Mouse (Mus musculus) embryonic facial prominence, embryonic 13.5 days (tissue): ENCODE results near the gene Tfap2a. TPM values are rescaled to one million over a fixed set of nuclear protein-coding genes. Genes with fewer than 3 reads are reported as not detected.

ENCODE experiments used
- ATAC-seq: fragments of 200-750 bp; cut with Nextera tagmentation; 2 replicates; pipeline ENCODE4 v1.8.0; 2017; ENCODE audit warnings: low read depth; ENCODE audit not compliant: insufficient number of reproducible peaks, insufficient read depth, low FRiP score, low TSS enrichment
- H3K27ac ChIP-seq: fragments of 300-500 bp; sonication (generic); 2 replicates; pipeline ENCODE4 v1.5.1; 2015; ENCODE audit warnings: moderate library complexity, mild to moderate bottlenecking, inconsistent platforms
- H3K27me3 ChIP-seq: fragments of 300-500 bp; sonication (generic); 2 replicates; pipeline ENCODE4 v1.6.1; 2015; ENCODE audit warnings: mild to moderate bottlenecking, inconsistent platforms
- H3K36me3 ChIP-seq: fragments of 300-500 bp; sonication (generic); 2 replicates; pipeline ENCODE4 v1.6.1; 2015; ENCODE audit warnings: mild to moderate bottlenecking, inconsistent platforms
- H3K4me1 ChIP-seq: fragments of 300-500 bp; sonication (generic); 2 replicates; pipeline ENCODE4 v1.6.1; 2015; ENCODE audit warnings: inconsistent platforms
- H3K4me2 ChIP-seq: fragments of 300-500 bp; sonication (generic); 2 replicates; pipeline ENCODE4 v1.6.1; 2015; ENCODE audit warnings: moderate library complexity, mild to moderate bottlenecking, inconsistent platforms
- H3K4me3 ChIP-seq: fragments of 300-500 bp; sonication (generic); 2 replicates; pipeline ENCODE4 v1.5.1; 2015; ENCODE audit warnings: mild to moderate bottlenecking, inconsistent platforms
- H3K9ac ChIP-seq: fragments of 300-500 bp; sonication (generic); 2 replicates; pipeline ENCODE4 v1.6.1; 2015; ENCODE audit warnings: mild to moderate bottlenecking, inconsistent platforms
- H3K9me3 ChIP-seq: fragments of 300-500 bp; sonication (generic); 2 replicates; pipeline ENCODE4 v1.6.1; 2016; ENCODE audit warnings: inconsistent platforms
- WGBS: fragments of 180-500 bp; shearing (Covaris S2); methylation state at CpG from one replicate; pipeline ENCODE4 v1.1.7; 2015; ENCODE audit warnings: mixed read lengths; 5-methylcytosine and 5-hydroxymethylcytosine counted together
- polyA plus RNA-seq: library from polyadenylated mRNA; unstranded; fragments of >200 nt; fragmentation: Nextera tagmentation; extraction: Ambion mirVana; gene quantifications from 2 replicates; pipeline ENCODE4 v1.2.1, GENCODE M21; 2015

The Tfap2a gene
- polyA plus RNA-seq = 17.5 and 20.5 TPM in 2 replicates

DNA sequence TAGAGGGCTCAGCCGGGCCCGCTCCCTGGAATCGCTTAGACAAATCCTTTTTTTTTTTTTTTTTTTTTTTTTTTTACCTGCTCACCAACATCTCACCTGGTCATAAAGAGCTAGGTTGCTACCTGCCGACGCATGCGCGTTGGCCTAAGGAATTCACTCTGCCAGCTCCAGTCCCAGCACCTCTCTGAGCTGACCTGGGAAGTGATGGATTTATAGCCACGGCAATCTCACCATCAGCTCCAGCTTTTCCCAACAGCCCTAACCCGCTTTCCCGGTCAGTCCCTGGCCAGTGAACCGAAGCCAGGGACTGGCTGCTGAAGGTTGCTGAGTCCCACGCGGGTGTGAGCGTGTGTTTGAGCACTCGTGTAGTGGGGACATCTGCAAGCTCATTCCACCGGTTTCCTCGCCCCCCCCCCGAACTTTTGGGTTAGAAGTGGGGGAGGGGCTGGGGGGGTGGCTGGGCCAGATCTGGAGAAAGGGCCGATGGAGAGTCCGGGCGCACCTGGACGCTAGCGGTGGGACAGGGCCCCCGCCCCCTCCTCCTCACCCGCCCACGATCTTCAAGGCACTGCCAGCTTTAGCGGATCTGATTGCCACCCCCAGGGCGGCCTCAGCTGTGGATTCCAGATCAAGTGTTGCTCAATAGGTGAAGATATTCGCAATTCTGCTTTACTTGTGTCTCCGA, at the start of gene Tfap2a:
TSS of gene Tfap2a (minus strand) at position 181 of the 685 bp plus-strand sequence.
- peak within 1 kb of the TSS; percentile 35 for H3K27ac ChIP-seq
- H3K9me3 ChIP-seq = no peaks in the 10 kb centered on the region
- peaks cover 44% of the 10 kb centered on the region for H3K4me1 ChIP-seq
- no peaks in the 10 kb centered on the region for H3K36me3 ChIP-seq
- WGBS = under 1% methylated on average over 30 of the region's 30 CpGs
- no peak for ATAC-seq
- H3K4me2 ChIP-seq = peak within 1 kb of the TSS; percentile 67
- peak within 1 kb of the TSS; percentile 54 for H3K9ac ChIP-seq
- H3K27me3 ChIP-seq = peaks cover 98% of the 10 kb centered on the region
- peak within 1 kb of the TSS; percentile 40 for H3K4me3 ChIP-seq

DNA sequence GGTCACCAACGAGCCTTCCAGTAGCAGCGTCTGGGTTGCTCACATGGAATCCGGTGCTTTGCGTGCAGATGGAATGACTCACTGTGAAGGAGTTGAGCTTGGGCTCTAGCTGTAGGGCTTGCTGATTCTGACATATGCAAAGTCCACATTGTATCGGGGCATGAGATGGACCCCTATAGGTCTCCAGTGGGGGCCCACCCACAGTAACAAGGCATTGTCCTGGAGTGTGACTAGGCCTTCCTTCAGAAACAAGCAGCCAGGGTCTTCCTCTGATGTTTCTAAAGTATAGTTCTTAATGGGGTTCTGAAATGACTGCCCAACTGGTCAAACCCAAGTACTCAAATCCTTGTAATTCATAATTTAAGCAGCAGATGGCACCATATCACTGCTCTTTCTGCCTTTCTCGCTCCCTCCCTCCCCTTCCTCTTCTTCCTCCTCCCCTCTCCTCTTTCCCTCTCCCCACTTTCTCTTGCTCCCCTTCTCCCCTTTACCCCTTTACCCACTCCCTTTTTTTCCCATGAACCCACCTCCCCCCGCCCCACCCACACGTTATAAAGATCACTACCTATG, 46.1 kb upstream of the Tfap2a start:
- no peak overlapping the region for H3K4me2 ChIP-seq
- ATAC-seq = no peak
- no peaks in the 10 kb centered on the region for H3K9me3 ChIP-seq
- no peaks in the 10 kb centered on the region for H3K4me1 ChIP-seq
- H3K4me3 ChIP-seq = no peak overlapping the region
- H3K27me3 ChIP-seq = no peaks in the 10 kb centered on the region
- H3K36me3 ChIP-seq = no peaks in the 10 kb centered on the region
- no peak overlapping the region for H3K9ac ChIP-seq
- no peak overlapping the region for H3K27ac ChIP-seq
- WGBS = 47% methylated on average over 8 of the region's 8 CpGs

DNA sequence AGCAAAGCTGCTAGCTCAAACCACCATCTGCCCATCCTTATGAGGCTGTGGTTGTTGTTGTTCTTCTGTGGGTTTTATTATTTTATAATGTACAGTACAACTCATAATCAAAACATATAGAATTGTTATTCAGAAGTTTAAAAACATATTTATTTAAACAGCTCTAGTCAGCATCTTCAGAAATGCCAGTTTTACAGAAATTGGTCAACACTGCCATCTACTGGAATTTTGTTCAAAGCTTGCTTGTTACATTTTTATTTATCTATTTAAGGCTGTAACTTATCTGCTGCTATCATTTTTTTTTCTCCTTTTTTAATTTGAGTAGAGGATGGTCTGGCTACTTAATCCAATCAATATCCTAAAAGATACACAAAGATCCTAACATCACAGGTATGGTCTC, 19.8 kb upstream of the Tfap2a start:
- no peak for ATAC-seq
- Histone ChIP-seq H3K4me1 (no peaks in the 10 kb centered on the region), H3K27ac (no peak overlapping the region), H3K9ac (no peak overlapping the region), H3K36me3 (no peaks in the 10 kb centered on the region), H3K9me3 (no peaks in the 10 kb centered on the region), H3K27me3 (no peaks in the 10 kb centered on the region), H3K4me3 (no peak overlapping the region), H3K4me2 (no peak overlapping the region)

DNA sequence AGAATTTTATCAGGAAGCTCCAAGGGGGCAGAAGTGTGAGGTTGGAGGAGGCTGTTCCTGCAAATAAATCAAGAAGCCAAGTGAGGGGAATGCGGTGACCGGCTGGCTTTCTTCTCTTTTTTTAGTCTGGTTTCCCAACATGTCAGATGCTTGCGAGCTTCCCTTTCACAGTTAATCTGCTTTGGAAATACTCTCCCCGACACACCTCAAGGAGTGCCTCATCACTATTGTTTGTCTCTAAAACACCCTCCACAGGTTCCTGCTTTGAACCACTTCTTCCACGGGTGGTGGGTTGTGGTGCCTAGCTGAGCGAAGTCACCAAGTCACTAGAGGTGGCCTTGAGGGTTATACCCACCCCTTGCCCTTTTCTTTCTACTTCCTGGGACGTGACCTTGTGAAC, 18.2 kb upstream of the Tfap2a start:
- H3K4me2 ChIP-seq = no peak overlapping the region
- 67% methylated on average over 7 of the region's 7 CpGs for WGBS
- no peaks in the 10 kb centered on the region for H3K4me1 ChIP-seq
- no peak overlapping the region; the same call in 1 of the 2 replicates for H3K27ac ChIP-seq
- no peaks in the 10 kb centered on the region for H3K9me3 ChIP-seq
- H3K27me3 ChIP-seq = no peaks in the 10 kb centered on the region
- H3K9ac ChIP-seq = no peak overlapping the region
- H3K36me3 ChIP-seq = no peaks in the 10 kb centered on the region
- no peak for ATAC-seq
- no peak overlapping the region for H3K4me3 ChIP-seq

DNA sequence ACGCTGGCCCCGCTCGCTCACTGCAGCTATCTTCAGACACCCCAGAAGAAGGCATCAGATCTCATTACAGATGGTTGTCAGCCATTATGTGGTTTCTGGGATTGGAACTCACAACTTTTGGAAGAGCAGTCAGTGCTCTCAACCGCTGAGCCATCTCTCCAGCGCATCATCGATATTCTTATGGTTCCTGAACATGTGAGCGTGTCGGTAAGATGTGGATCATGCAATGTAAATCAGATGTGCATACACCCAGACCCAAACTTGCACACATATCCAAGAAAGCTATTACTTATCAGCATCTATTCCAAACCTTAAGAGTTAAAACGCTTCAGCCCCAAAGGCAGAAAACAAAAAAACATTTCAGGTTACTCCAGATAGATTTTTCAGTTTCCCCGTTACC, 15.9 kb upstream of the Tfap2a start:
- 92% methylated on average over 10 of the region's 10 CpGs for WGBS
- ATAC-seq = no peak
- H3K4me3 ChIP-seq = no peak overlapping the region

DNA sequence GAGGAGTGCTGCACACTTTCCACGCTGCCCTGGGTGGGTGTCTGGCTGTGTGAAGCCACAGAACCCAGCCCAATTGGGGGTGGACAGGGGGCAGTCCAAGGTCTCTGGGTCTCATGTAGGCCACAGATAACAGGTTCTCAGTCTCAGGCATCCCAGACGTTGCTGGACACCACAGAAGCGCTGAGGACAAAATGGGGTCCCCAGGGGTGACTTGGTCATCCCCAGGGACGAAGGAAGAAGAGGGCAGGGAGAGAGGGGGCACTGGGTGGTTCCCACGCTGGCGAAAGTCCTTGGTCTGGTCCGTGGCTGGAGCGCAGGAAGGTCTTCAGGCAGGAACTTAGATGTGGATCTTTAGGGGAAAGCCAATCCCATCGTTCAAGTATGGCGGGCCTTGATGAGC, 13.7 kb upstream of the Tfap2a start:
- ATAC-seq = no peak
- Histone ChIP-seq H3K27me3 (peaks cover 8% of the 10 kb centered on the region), H3K4me3 (no peak overlapping the region), H3K9me3 (no peaks in the 10 kb centered on the region), H3K9ac (no peak overlapping the region), H3K27ac (no peak overlapping the region), H3K4me2 (no peak overlapping the region), H3K36me3 (no peaks in the 10 kb centered on the region), H3K4me1 (no peaks in the 10 kb centered on the region)
- WGBS = 86% methylated on average over 10 of the region's 10 CpGs

More for the DNA sequence above, 15.9 kb upstream of the Tfap2a start:
- peaks cover 8% of the 10 kb centered on the region; the same call in 1 of the 2 replicates for H3K27me3 ChIP-seq
- H3K9me3 ChIP-seq = no peaks in the 10 kb centered on the region
- H3K9ac ChIP-seq = no peak overlapping the region
- H3K4me2 ChIP-seq = no peak overlapping the region
- no peak overlapping the region for H3K27ac ChIP-seq
- H3K36me3 ChIP-seq = no peaks in the 10 kb centered on the region
- no peaks in the 10 kb centered on the region for H3K4me1 ChIP-seq

DNA sequence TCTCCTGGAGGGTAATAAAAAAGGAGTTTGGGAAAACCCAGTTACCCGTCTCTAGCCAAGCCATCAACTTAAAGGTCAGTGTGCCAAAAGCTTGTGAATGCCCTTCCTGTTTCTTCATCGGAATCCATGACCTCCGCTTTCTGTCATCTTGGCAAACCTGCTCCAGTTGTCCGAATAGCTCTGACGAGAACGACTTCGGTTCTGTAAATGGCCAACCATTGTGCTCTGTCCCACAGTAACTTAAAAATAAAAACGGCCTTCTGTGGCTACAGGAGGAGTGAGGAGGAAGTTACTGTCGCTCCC, 11.4 kb upstream of the Tfap2a start:
- Histone ChIP-seq H3K4me1 (peaks cover 5% of the 10 kb centered on the region), H3K4me3 (peak overlapping the region; percentile 21), H3K9ac (no peak overlapping the region), H3K27ac (no peak overlapping the region), H3K36me3 (no peaks in the 10 kb centered on the region), H3K27me3 (peaks cover 28% of the 10 kb centered on the region), H3K9me3 (peaks cover 6% of the 10 kb centered on the region; the same call in 1 of the 2 replicates), H3K4me2 (peak overlapping the region; percentile 54)
- no peak for ATAC-seq
- 55% methylated on average over 9 of the region's 9 CpGs for WGBS

DNA sequence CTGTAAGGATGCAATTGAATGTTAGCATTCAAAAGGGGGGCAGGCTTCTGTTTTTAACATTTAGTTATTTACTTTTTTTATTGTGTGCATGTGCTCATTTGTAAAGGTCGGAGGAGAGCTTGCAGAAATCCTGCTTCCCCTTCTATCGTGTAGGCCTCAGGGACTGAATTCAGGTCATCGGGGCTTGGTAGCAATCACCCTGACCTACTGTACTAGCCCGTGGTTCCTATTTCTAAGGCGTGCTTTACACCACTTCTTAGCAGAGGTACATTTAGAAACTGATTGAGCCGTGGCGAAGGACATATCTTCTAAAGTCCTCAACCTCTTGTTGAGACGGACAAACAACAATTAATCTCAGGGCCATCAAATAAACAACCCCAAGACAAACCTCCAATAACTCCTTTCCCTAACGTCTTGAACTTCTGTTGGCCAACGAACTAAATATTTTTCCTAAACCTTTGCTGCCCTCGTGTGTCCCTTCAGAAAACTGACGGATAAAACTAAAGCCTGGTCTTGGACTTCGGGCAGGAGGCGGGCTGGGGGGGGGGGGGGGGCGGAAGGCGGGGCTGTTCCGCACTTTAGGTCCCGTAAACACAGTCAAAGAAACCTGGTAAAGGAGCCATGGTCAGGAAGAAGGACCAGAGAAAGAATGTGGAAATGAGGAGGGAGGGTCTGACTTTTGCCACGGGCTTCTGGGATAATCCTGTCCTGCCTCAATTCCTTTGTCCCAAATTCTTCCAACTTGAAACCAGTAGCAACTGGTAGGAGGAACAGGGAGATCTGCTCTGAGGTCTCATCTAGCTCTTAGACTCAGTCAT, 10.8 kb upstream of the Tfap2a start:
- no peak overlapping the region for H3K27ac ChIP-seq
- no peaks in the 10 kb centered on the region for H3K36me3 ChIP-seq
- H3K4me3 ChIP-seq = peak overlapping the region; percentile 21
- H3K9ac ChIP-seq = no peak overlapping the region
- peak overlapping the region; percentile 54 for H3K4me2 ChIP-seq
- peaks cover 34% of the 10 kb centered on the region for H3K27me3 ChIP-seq
- 9% methylated on average over 19 of the region's 19 CpGs for WGBS
- no peak for ATAC-seq
- peaks cover 10% of the 10 kb centered on the region for H3K4me1 ChIP-seq
- H3K9me3 ChIP-seq = peaks cover 6% of the 10 kb centered on the region; the same call in 1 of the 2 replicates

DNA sequence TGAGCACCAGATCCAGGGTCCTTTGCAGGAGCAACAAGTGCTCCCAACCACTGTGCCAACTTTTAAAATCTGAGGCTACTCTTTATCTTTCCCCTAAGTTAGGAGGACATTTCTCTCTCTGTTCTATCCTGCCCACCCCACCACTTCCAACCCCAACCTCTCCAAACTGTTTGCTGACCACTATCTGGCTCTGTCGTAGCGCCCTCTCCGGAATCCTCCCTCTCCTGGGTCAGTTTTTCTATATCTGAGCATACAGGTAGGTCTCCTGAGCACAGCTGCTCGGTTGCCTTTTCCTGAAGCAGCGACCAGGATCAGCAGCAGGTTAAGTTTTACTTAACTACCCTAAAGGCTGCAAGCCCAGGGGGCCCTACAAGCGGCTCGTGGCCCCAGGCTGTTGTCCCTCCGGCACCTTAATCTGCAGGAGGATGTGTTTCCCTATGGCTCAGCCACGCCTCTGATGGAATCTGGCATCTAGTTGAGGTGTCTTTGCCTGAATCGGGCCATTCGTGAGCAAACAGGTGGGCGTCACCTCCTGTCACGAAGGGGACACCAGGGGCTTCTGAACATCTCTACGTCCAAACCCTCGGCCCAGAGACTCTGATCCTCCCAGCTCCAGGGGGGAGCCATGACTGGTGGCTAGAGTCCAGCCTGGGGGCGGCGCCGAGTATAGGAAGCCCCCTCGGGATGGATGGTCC, 6.1 kb upstream of the Tfap2a start:
- H3K4me2 ChIP-seq = peak overlapping the region; percentile 65
- peak overlapping the region; percentile 36 for H3K4me3 ChIP-seq
- H3K9me3 ChIP-seq = peaks cover 6% of the 10 kb centered on the region; the same call in 1 of the 2 replicates
- no peaks in the 10 kb centered on the region for H3K36me3 ChIP-seq
- H3K27me3 ChIP-seq = peaks cover 72% of the 10 kb centered on the region
- peaks cover 26% of the 10 kb centered on the region for H3K4me1 ChIP-seq
- ATAC-seq = no peak
- 2% methylated on average over 19 of the region's 19 CpGs for WGBS
- H3K27ac ChIP-seq = no peak overlapping the region
- H3K9ac ChIP-seq = peak overlapping the region; percentile 54

DNA sequence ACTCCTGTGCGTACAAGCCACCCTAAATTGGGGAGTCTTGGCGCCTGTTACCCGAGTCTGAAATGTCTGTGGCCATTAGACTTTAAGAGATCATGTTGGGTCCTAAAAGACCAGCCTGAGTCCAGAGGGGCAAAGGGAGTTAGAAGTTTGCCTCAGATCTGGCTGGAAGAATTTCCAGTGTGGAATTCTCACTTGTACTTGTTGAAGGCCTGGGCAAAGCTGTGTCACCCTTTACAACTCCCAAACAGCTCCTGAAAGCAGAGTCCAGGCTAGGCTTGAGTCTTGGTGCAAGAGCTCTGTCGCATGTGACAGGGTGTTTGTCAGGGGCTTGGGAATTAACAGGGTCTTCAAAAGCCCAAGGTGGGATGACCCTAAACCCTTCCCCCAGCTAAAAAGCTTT, 5.0 kb upstream of the Tfap2a start:
- WGBS = 36% methylated on average over 4 of the region's 4 CpGs
- H3K36me3 ChIP-seq = no peaks in the 10 kb centered on the region
- H3K9ac ChIP-seq = no peak overlapping the region
- peaks cover 83% of the 10 kb centered on the region for H3K27me3 ChIP-seq
- H3K27ac ChIP-seq = no peak overlapping the region
- ATAC-seq = no peak
- H3K9me3 ChIP-seq = peaks cover 6% of the 10 kb centered on the region; the same call in 1 of the 2 replicates
- no peak overlapping the region for H3K4me2 ChIP-seq
- no peak overlapping the region for H3K4me3 ChIP-seq
- H3K4me1 ChIP-seq = peaks cover 37% of the 10 kb centered on the region

DNA sequence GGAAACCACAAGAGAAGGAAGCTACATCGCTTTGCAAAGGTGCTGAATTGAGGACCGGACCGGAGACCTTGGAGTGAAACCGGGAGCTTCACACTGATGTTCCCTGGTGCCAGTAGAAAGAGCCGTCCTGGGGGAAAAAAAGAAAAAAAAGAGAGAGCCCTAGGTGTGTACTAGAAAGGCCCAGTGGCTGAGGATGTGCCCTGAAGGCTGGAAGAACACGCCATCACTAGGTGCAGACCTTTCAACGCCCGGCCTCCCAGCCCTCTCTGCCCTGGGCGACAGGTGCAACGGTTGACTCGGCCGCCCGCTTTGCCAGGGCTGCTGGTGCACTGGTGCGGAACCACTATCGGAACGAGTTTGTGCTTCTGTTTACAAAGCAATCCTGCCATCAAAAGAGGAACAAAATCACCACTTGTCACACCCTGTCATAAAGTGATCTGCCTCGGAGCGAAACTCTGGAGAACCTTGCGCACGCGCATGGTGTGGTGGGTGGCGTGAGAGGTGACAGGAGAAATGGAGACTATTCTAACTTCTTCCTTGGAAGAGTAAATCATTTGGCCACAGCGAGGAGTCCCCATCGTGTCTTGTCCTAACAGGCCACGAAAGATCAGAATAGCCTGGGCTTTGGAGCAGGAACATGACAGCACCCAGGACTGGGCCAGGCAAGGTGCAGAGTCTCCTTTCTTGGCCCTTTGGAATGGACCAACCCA, 3.8 kb upstream of the Tfap2a start:
- Histone ChIP-seq H3K9me3 (peaks cover 6% of the 10 kb centered on the region; the same call in 1 of the 2 replicates), H3K36me3 (no peaks in the 10 kb centered on the region), H3K4me2 (no peak overlapping the region), H3K27ac (no peak overlapping the region), H3K27me3 (peaks cover 95% of the 10 kb centered on the region), H3K9ac (no peak overlapping the region), H3K4me1 (peaks cover 42% of the 10 kb centered on the region), H3K4me3 (no peak overlapping the region)
- ATAC-seq = no peak
- WGBS = 6% methylated on average over 25 of the region's 25 CpGs
